Mouse (Mus musculus) lung, postnatal 14 days (tissue): ENCODE measurements around the gene Siae.

Experiments used
- DNase-seq: peaks from one replicate; pipeline ENCODE4 v3.0.0; 2021

Siae gene

DNA sequence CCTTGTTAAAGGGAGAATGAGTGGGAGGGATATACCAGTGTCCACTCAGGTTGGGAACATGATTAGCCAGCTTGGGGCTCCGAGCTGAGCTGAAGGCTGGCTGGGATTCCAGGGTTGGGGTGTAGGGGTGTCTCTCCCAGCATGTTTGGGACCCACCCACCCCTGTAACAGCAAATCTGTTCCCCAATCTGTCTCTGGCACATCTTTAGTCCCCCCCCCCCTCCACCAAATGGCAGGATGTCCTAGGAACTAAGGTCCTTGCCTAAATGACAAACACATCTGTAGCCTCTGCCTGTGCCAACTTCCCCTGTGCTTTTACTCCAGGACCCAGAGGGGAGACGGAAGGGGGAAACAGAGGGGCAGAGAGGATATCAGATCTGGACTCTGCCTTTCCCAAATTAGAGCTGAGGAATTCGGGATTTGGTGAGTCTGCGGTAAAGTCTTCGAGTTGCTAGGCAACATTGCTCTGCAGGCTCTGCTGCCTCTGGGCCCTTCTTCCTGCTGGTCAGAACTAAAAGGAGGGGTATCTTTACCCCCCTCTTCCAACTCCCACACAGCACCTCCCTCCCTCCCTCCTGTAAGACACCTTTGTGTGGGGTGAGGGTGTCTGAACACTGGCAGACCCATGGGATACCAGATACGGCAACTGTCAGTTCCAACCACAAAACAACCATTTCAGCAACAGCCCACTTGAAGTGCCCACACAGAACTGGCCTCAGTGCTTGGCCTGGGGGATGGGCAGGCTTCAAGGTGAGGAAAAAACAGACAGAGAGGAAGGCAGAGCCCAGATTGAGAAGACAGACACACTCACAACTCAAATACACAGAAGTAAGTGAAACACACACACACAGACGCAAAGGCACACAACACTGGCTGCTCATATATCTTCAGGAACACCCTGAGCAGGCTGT is at the start of gene Siae:
Siae (plus strand) TSS at position 861 of the 911 bp plus-strand sequence.
- DNase-seq, result no peak

DNA sequence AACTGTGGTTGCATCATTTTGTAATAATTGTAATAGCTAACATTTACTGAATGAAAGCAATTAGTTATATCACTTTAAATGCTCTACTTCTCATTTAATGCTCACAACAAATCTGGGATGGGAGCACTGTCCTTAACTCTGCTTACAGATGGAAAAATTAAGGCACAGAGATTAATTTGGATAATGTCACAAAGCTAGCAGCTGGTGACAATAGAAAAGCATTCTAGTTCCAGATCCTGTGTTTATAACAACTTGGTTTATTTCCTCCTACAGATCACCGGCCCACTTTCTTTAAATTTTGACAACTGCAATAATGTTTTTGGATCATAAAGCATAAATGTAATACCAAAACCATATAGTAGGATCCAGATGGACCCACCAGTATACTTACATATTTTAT is 49.5 kb upstream of the Siae start:
- no peak for DNase-seq

DNA sequence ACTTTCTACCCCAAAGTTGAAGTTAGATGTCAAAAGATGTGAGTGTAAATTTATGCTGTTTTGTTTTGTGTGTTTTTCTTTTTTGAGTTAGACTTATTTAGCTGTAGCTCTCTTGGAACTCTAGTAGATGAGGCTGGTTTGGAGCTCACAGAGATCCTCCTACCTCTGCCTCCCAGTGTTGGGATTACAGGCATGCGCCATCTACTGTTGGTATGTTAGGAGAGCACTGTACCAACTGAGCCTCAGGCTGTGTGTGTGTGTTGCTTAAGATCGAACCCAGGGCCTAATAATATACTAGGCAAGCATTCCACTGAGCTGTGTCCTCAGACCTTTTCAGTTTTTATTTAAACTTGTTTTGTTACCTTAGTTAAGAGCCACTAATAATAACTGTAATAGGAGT is 43.4 kb upstream of the Siae start:
- DNase-seq, result no peak

DNA sequence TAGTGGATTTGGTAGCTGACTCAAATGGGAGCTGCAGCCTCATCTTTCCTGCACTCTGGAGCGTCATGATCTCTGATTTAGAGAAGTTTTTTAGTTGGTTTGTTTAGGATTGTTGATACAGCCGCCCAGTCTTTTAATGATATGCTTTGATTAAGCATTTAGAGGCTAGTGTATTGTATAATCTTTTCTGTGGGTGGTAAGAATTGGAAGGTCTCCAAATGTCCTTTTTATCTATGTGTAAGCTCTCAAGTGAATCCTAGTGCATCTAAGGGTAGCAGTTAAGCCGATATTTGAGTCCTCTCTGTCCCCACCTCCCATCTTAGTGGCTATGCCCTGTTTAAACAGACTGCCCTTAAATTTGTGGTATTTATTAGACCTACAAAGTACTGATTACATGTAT is 41.0 kb upstream of the Siae start:
- DNase-seq, result no peak

DNA sequence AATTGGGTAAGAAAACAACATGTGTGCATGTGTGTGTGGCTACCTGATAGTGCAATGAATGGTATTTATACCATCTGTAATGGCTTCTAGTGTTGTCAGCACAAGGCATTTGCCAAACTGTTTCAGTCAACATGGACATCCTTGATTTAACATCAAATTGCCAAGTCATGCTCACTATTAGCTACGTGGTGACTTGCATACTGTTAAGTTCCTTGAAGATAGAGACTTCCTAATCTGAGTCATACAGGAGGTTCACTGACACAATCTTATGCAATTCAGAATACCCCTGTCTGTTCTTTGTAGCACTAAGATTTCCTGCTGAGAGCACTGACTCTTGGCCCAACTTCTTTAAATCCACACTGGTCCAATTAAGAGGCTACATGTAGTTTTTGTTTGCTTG is 38.0 kb upstream of the Siae start:
- no peak for DNase-seq

DNA sequence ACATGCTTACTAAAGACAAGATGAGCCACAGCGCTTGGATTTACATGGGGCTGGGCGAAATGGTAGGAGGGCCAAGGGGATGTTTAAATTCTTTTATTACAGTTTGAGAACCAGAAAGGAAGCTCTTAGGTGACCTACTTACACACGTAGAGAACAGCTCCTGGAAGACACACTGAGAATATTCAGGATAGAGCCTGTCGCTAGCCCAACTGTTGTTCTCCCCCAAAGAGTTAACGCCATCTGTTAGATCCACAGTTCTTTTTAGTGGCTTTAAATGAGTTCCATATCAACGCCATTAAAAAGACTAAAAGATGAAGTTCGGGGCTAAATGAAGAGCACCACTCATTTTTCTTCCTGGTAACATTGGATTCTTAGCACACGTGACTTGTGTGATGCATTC is 36.5 kb upstream of the Siae start:
- DNase-seq, result no peak

DNA sequence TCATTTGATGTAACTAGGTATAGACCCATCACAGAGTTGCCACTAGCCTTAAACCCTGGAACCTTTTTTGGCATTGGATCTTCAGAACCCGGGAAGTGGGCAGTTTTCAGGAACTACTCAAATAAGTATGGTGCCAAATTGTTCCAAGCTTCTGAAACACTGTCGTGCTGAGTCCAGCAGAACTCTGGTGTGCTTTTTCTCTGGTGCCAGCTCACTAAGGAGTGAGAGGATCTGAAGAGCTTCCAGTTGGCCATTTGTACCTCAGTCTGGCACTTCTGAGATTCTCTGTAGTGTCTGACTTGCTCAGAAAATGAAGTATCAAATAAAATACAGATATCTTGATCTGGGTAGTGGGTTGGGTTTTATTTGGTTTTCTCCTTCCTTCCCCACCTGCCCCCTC is 35.5 kb upstream of the Siae start:
- no peak for DNase-seq

DNA sequence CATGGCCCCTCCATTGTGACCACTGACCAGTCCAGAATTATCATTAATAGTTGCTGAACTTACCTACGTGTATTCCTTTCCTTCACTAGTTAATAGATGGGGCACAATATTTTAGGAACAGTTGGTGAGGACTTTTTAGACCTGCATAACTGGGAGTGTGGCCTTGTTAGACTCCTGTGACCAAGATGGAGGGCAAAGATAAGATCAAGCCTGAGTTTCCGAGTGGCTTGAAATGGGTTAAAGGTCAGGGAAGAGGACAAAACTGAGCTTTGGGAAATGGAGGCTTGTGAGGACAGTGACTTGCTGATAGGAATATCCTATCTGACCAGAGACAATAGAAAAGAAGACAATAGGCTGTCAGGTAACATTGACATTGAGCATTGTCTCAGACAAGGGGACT is 30.0 kb upstream of the Siae start:
- no peak for DNase-seq

DNA sequence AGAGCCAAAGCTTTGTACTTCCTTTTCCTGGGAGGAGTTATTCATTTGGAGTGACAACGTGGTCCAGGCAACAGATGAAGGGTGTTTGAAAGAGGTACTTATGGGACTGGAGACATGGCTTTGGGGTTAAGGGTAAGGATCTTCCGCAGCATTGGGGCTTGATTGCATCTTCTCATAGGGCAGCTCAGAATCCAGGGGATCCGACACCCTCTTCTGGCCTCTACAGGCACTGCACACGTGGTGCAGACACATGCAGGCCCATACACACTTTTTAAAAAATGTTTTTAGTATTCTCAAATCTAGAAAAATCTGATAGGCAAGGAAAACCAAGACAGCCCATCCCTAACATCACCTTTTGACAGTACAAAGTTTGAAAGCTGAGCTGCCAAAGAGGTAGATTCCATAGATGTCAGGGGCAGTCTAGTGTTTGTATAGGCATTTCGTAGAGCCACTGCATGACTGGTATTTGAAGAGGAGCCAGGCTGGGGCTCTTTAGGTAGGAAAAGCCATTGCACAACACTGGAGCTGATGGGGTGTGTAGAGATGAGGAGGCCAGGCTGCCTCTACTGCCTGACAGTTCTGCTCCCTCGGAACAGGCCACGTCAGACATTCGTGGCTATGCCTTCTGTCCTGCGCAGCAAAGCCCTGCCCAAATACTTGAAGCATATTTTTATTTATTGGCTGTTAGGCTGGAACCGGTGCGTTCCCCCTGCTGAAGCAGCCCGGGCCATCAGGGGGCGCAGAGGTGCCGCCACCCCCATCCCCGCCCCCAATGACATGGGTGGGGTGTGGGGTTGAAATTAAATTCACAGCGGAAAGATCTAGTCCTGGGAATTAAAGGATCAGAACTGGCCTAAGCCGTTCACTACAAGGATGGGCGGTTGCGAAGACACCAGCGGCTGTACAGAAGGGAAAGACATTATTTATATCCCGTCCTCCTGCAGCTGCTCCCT is 28.8 kb upstream of the Siae start:
- peak; percentile 69 for DNase-seq

DNA sequence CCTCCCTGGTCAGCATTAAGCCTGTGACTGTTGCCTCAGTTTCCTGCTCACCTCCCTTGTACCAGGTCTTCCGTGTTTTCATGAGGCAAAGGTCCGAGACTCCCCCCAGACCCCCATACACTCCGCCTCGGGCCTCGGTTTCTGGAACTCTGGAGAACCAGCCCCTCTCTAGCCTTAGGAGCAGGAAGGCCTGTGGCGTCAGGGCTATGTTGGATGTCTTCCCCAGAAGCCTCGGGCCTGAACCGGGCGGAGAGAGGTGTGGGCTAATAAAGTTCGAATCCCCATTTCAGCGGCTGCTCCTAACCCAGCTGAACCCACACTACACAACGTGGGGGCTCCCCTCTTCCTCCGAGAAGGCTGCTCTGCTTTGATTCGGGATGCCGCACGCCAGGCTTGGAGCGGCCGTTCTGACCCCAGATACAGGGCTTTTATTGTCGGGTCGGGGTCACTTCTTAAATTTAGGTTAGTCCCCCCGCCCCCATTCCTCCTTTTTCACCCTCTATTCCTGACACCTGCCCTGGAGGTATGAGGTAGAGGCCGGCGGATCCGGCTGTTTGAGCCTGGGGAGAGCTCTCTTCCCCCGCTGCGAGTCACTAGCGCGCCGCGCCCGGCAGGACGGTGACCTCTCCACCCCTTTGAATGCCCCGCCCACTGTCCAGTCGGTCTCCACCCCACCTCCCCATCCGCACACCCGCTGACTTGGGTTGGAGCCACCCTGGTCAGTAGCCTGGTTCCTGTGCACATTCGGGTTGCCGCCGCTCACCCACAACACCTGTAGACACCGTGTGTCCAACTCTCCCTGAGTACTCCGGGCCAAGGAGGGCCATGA is 27.9 kb upstream of the Siae start, which contains the start of gene Esam:
Esam (plus strand) TSS at position 683 of the 829 bp plus-strand sequence.
- DNase-seq, result peak; percentile 90

DNA sequence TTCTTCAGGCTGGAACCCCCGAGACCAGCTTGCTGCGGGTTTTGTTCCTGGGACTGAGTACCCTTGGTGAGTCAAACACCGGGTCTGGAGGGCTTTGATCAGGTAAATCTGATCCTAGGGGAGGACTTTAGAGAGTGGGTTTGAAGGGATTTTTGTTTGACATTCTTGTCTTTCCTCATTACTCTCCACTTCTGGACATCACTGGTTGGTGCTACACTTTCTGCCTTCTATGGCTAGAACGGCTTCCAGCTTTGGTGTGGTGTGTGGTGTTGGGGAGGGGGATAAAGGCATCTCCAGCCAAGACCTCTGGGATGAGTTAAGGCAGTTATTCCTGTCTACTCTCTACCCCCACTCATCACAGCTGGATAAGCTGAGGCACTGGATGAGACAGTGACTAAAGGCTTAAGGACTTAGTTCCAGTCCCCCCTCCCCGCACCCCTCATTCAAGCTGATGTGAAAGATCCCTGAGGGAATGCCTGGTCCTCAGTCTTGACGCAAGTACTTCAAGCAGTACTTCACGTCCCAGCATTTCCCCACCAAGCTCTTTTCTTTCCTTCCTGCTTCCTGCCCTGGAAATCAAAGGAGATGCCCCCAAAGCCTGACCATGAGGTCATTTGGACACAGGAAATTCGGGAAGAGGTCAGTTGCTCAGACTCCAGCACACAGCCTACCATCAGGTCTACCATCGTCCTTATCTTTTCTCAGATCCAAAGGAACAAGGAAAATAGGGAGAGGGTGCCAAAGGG is 27.1 kb upstream of the Siae start:
- DNase-seq, result peak; percentile 48

DNA sequence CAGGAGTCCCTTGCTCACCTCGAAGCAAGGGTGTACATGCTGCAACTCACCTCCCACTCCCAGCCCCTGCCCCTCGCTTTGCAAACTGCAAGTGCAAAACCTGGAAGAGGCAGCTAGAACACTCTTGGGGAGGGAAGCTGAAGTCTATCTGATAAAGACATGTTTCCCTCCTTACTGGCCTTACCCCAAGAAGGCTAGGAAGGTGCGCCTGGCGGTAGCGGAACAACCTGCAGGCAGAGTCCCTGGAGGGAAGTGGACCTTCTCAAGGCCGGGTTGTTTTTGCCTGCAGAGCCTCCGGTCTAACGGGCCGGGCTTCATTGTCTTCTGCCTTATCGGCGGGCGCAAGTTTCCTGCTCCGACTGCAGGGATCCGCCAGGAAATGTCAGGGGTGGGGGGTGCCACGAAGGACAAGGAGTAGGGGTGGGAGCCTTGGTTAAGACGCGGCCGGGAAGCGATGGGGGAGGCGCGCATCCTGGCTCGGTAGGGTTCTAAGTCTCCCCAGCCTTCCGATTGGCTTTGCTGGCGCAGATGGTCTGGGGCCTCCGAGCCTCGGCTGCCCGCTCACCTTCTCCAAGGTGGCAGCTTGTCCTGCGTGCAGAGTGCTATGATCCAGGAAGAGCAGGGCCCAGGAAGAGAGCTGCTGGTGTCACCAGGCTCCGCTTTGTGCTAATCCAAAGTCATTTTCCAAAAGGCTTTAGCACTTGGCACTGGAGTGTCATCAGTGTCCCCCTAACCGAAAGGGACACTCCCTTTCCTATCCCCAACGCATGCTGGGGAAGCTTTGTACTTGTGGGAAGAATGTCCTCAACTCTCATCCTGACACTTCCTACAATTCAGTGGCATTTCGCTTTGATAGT is 25.2 kb upstream of the Siae start:
- peak; percentile 84 for DNase-seq

DNA sequence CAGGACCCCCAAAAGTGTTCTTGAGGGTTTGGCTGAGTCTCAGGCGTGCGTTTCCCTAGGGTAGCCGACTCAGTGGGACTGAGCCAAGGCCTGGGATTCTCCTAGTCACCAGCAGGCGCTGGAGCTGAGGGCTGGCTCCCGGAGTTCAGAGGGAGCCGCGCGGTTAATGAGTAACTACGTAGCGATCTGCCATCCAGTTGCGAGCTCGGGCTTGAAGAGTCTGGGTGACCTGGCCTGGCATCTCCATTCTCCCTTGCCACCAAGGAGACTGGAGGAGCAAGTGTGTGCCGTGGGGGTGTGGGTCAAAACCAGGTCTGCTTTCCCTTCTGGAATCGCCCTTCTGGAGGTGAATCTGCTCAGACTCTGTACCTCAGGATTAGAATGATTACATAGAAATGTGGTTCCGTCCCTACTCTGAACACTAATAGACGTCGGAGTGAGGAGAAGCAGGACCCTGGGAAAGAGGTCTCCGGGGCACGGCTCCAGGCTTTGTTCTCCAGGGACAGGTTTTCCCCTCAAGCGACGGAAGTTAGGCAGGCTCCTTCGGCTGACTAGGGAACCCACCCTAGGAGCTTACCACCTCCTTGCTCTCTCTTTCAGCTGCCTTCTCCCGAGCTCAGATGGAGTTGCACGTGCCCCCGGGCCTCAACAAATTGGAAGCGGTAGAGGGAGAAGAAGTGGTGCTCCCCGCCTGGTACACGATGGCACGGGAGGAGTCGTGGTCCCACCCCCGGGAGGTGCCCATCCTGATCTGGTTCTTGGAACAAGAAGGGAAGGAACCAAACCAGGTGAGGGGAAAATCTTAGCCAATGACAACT is 24.4 kb upstream of the Siae start:
- peak; percentile 75 for DNase-seq

DNA sequence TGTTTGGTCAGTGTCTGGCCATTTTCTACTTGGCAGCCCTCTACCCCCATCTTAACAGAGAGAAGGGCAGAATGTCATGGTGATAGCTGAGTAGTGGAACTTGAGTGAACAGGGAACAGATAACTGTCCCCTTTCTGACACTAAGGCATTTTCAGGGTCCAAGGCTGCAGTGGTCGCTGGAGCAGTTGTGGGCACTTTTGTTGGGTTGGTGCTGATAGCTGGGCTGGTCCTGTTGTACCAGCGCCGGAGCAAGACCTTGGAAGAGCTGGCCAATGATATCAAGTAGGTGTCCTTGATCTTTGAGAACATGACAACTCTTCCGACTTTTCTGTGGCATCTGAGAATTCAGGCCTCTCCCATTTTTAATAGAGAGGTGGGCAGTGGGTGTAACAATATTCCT is 18.6 kb upstream of the Siae start:
- DNase-seq, result no peak

DNA sequence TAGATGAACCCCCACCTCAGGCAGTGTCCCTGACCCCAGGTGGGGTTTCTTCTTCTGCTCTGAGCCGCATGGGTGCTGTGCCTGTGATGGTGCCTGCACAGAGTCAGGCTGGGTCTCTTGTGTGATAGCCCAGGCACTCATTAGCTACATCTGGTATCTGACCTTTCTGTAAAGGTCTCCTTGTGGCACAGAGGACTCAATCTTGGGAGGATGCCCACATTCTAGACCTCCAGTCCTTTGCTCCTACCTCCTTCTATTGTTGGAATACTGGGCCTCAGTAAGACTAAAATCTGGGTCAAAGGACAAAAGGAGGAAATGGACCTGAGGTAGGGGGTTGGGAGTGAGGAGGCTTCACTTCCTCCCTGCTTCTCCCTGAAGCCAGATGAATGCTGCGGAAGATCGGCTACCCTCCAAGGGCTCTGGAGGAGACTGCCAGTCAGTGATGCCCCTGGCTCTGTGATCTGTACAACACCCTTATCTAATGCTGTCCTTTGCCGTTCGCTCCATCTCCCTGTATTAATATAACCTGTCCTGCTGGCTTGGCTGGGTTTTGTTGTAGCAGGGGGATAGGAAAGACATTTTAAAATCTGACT is 17.7 kb upstream of the Siae start:
- DNase-seq, result no peak

DNA sequence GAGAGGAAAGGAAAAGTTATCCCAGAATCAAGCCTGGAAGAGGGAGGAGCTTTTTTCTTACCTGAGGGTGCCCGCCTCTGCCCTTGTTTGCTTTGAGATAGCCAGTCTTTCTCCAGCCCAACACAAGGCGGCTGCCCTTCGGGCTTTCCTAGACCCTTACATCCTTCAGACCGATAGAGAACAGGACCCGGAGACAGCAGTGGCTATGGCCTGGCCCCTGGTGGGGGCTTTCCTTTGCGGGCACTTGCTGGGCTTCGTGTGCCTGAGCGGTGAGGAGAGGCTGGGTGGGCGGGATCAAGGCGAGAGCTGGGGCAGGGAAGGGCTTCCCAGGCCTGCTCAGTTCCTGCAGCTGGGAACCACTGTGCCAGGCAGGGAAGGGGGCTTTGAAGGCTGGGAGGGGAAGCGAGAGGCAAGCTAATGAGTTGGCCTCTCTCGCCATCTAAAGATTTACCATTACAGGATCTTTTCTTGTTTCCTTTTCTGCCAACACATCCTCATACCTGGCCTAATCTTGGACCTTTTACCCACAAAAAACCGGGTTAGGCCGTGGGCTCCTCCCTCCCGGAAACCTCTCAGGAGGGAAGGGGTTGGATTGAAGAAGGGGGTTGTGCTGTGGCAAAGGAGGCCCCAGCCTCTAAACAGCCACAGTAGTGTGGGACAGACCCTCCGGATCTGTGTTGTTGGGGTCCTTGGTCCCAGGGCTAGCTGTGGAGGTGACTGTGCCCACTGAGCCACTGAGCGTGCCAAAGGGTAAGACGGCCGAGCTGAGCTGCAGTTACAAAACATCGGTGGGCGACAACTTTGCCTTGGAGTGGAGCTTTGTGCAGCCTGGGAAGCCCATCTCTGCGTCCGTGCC is 16.1 kb upstream of the Siae start, which contains the start of gene Vsig2:
Vsig2 (plus strand) TSS at position 86 of the 856 bp plus-strand sequence.
- no peak for DNase-seq

DNA sequence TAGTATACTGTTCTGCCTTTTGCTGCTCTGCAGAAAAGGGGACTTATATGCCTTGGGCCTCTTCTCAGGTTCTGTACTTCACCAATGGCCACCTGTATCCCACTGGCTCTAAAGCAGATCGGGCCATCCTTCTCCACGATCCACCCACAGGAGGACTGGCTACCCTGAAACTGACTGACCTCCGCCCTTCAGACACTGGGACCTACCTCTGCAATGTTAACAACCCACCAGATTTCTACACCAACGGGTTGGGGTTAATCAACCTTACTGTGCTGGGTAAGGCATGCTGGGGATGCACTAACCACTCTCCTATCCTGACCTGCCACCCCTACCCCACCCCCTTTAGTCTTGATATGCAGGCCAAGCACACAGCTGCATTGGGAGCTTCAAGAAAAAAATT is 15.3 kb upstream of the Siae start:
- no peak for DNase-seq
